Mouse (Mus musculus) mouse embryonic stem cell (cell line): ENCODE results near the gene Gns.

Source experiments
- in situ Hi-C, 2 experiments: fragments of 300-500 bp; cut with MboI; formaldehyde crosslinking; loops; 1 replicate in 1 of 2; 3 replicates in 1 of 2; pipeline ENCODE4 v1.14.3; 2019 to 2020; ENCODE audit warnings: low sequenced_read_pairs in 2 of 2, low pct_unique_long_range_greater_than_20kb in 1 of 2, mixed read lengths in 1 of 2; ENCODE audit not compliant: unreplicated experiment in 1 of 2

Gene Gns

DNA sequence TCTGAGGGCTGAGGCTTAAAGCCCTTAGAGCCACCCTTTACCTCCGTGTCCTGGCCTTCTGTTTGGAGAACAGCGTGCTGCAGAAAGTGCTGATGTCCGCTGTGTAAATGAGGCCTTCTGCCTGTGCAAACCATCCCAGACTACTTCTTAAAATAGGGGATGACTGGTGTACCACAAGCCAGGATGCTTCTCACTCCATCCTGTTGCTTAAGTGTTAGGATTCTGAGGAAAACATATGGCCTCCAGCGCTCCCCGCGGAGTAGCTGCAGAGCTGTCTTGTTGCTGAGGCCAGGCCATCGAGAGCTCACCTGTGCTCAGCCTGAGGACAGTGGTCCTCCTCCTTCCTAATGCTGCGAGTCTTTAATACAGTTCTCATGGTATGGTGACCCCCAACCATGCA is 27.0 kb downstream of the Gns start:
- in situ Hi-C loops: no loop called here

DNA sequence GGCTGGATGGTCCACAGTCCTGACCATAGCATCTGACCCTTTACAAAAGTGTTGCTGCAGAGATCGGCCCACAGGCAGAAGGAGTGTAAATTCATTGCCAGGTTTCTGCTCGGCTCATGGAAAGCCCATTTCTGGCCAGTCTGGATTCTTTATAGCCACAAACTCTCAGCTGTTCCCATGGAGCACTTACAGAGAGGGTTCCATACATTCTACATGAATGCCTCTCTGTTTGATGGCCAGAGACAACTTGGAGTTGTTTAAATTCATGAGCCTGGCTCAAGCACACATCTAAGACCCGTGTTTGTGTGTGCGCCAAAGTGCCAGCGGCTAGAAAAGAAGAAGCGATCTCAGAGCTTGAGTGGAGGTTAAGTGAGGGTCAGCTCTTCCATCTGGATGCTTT is 29.4 kb downstream of the Gns start:
- in situ Hi-C loops: no loop called here

DNA sequence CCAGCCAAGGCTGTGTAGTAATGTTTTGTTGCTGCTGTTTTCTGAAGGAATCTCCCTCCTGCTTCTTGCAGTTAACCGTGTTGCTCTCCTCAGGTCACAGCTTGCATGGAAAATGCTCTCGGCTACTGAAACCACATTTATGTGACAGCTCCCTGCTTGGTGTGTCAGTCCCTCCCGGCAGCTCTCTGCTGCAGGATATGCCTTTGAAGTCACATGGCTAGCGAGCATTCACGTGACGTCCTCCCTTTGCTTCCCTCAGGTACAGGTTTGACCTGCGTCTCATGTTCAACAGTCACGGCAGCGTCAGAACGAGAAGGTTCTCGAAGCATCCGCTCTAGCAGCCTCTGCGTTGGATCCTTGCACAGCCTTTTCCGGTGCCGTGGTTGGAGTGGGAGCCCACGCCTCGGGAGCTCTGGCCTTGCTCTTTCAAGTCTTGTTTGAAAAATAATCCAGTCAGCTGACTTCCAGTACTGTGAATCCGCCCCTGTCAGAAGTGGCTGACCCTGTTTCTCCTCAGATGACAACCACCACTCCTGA is 30.0 kb downstream of the Gns start:
- in situ Hi-C loops: no loop called here

DNA sequence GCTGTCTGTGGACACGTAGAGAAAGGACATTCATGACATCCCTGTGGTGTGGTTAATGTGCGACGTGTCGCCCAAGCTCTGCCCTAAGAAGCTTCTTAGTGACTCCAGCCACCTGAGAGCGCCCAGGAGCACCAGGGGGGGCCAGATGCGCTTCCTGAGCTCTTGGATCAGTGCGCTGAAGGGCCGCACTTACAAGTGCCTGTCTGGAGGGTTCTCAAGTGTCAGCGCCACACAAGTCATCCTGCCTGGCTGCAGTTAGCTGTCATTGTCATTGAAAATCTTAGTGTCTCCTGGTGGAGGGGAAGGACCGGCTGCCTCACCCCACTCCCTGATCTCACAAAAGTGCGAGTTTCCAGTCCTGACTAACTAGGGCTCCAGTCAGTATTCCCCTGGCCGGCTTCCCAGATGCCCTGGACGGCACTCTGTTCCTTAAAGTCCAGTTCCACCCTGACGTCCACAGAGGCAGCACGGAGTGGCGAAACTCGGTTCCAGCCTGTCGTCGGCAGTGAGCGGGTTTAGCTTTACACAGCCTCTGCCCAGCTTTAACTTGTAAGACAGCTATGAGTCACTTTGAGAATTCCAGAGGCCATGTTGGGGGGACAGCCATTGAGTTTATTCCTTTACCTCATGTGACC is 30.8 kb downstream of the Gns start:
- in situ Hi-C loops: no loop called here

DNA sequence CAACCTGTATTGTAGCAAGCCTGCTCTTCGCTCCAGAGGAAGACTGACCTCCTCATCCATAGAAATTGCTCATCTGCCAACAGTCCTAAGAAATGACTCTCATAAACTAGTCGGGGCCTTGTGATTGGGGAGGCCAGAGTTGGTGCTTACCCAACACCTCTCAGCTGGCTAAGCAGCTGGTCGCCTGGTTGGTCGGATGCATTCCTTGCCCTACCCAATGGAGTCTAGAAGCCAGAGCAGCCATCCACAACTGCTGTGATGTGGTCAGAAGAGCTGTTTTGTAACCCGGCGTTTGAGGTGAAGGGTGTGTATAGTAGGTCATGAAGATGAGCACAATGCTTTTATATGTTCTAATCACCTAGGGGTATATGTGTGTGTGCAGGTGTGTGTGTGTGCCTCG is 33.7 kb downstream of the Gns start:
- in situ Hi-C loops: no loop called here

DNA sequence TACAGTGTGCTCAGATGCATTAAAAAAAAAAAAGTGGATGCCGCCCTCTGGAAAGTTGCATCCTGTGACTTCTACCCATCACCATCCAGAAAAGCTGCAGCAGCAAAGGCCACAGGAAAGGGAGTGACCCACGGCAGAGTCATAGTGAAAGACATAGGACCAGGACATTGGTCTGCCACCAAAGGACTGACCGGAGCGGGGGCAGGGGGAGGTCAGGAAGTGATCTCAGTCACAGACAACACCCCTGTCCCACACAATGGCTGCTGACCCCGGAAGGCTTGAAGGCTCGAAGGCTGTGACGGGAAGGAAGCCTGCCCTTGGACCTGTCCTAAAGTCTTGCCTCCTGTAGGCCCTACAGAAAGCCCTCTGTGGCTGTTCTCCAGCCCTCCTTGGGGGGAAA is 36.1 kb downstream of the Gns start:
- in situ Hi-C loops: loop anchor here (25.0 kb wide), 1 partner anchor 111 kb away; no protein-coding TSS in a partner anchor

DNA sequence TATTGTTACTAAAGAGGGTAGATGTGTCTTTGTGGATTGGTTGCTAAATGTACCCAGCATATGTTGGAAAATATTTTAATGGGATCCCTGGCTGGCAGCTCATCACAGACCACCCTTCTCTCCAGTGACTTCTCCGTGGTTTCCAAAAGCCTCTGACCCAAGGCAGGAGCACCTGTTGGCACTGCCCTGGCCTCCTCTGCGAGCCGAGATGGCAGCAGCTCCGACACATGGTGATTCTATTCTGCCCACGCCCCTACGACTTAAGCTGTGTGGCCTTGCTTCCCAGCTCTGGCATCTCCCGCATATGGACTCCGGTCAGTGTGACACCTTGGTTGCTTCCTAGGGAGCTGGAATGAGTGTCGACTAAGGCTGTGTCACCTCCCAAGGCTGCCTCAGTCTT is 38.2 kb downstream of the Gns start:
- in situ Hi-C loops: loop anchor here (25.0 kb wide), 1 partner anchor 109 kb away; no protein-coding TSS in a partner anchor

DNA sequence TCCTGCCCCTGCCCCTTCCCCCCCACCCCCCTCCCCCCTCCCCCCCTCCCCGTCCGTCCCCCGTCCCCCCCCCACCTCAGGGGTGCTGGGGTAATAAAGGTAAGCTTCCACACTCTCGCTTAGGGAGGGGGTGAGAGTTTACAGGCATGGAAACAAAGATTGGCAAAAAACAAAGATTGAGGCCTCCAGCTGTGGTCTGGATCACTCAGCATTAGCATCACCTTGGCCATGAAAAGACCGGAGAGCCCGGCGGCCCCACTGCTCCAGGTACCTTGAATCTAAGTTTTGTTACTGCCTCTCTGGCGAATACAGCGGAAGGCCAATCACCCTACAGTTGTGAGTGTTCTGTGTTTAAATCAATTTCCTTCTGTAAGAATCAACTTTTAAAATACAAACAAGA is 39.1 kb downstream of the Gns start:
- in situ Hi-C loops: loop anchor here (25.0 kb wide), 1 partner anchor 108 kb away; no protein-coding TSS in a partner anchor

DNA sequence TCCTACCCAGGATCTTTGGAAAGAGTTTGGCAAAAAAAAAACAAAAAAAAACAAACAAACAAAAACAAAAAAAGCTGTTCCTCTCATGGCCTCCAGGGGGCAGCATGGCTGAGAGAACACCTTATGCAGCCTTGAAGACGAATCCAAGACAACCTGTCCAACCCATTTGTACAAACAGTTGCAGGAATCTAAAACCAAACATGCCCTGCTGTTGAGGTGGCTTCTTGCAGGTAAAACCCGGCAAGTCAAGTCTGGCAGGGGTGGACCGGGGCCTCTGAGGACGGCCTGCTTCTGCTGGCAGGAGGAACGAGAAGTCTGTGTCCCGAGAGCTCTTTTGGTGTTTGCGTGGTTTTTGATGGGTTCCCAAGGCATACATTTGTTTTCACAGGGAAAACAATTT is 44.8 kb downstream of the Gns start:
- in situ Hi-C loops: loop anchor here (25.0 kb wide), 1 partner anchor 103 kb away; no protein-coding TSS in a partner anchor

DNA sequence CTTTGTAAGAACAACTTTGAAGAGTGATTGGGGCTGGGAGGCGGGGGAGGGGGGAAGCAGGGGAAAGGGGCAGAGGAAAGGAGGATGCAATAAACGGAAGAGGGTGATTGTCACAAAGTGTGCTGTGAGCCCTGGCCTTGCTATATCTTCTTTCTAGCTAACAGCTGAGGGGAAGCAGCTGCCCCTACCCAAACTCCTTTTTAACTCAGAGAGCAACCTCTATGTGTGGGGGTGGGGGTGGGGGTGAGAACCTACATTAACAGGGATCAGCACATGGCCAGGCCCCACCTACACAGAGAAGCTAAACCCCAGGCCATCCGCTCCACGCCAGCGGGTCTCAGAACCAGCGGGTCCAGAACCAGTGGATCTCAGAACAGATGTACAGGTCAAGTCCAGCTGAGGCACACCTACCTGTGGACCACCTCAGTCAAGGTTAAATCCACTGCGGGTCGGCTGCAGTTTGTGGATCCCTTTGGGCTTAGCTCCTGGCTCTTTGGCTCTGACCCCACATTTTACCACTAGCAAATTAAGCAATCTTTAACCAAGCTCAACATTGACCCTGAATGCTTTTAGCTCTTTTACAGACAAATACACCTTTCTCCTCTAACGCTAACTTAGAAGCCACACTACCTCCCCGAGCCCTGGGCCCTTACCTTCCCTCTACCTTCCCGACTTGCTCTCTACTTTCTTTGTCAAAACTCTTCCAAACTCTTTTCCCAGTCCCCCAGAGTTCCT is 47.0 kb downstream of the Gns start:
- in situ Hi-C loops: loop anchor here (25.0 kb wide), 1 partner anchor 100 kb away; no protein-coding TSS in a partner anchor

DNA sequence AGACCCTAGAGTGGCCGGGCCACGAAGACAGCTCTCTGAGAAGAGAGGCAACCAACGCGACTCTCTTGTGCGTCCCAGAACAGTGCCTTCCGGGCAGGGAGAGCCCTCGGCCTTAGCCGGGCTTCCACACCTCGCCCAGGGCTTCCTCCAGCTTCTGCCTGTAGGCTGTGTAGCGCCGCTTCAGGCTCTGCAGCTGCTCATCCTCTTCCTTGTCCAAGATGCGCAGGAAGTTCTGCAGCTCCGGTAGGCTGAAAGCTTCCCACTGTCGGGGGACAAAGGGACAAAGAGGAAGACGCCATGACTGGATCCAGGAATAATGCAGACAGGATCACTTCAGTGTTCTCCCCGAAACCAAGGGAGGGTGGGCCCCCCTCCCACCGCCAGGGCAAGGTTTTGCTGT is 47.9 kb downstream of the Gns start:
- in situ Hi-C loops: loop anchor here (25.0 kb wide), 1 partner anchor 99 kb away; no protein-coding TSS in a partner anchor

DNA sequence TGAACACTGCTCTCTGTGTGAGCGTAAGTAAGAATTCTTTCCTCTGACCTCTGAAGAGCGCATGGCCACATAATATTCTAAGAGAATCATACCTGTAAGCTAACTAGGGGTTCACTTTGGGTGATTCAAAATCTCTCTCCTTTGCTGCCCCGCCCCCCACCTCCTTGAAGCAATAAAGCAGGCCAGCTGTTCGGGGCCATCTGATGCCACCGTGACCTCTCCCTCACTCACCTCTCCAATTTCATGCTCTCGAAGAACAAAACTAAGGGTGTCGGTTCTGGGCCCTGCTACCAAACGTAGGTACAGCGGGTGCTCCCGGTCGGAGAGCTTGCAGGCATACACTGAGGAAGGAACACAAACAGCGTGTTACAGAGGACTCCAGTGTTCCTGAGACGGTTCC is 49.2 kb downstream of the Gns start:
- in situ Hi-C loops: loop anchor here (25.0 kb wide), 1 partner anchor 98 kb away; no protein-coding TSS in a partner anchor

DNA sequence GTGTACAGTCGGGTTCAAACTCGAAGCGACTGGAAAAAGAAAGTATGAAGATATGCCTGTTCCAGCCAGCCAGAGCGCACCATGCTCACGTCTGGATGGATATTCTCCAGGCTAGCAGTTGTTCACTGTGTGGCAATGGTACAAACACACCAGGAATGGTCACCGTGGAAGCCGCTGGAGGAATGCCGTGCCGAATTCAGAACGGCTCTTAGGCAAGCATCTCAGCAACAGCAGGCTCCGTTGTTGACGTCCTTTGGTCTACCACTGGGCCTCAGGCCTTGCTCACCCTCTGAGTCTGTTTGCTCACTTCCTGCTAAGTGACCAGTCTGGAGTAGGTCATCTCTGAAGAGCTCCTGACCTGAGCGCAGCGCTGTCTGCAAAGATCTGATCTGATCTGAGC is 53.9 kb downstream of the Gns start:
- in situ Hi-C loops: loop anchor here (25.0 kb wide), 1 partner anchor 93 kb away; no protein-coding TSS in a partner anchor

DNA sequence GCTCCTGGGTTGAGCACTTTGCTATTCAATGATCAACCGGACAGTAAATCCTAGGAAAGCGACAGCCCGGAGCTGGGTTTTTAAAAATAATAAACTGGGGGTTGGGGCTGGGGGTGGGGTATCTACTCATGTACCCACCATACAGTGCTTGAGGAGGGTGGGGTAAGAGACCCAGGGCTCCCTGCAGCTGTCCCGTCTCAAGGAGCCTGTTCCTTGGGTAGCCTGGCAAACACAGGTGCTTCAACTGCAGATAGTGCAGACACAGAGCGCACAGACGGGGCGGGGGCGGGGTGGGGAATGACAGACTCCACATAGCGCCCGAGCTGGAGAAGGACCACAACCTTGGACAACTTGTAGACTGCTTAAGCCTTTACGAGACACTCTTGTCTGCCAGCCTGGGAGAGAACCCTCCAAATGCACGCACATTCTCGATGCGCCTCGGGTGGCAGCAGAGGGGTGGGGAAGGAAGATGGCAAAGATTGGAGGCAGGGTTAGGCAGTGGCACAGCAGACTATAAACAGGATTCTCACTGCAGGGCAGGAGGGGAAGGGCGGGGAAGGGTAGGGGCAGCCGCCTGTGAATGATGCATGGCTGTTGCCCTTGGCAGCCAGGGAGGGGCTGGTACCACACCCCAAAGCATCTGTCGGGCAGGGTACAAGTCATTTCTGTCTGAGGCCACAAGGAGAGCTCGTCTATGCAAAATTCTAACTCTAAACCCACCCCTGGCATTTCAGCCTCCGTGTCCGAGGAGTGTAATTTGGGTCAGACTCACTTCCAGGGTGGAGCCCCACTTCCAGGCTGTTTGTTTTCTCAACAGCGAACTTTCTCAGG is 55.0 kb downstream of the Gns start:
- in situ Hi-C loops: loop anchor here (25.0 kb wide), 1 partner anchor 92 kb away; no protein-coding TSS in a partner anchor

DNA sequence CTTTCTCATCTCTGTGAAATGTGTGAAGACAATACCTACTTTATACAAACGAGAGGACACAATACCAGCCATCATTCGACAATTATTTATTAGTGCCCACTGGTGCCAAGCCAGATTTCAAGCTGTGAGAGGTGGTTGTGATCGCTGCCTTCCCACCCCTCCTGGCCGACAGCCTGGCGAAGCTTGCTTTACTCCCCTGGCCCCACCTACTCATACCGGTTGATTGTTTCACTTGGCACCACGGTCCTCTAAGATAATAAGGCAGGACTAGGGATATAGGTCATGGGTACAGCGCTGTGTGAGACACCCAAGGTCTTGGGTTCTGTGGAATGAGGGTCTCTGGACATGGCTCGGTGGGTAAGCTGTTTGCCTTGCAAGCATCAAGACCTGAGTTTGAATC is 56.1 kb downstream of the Gns start:
- in situ Hi-C loops: loop anchor here (25.0 kb wide), 1 partner anchor 91 kb away; no protein-coding TSS in a partner anchor

DNA sequence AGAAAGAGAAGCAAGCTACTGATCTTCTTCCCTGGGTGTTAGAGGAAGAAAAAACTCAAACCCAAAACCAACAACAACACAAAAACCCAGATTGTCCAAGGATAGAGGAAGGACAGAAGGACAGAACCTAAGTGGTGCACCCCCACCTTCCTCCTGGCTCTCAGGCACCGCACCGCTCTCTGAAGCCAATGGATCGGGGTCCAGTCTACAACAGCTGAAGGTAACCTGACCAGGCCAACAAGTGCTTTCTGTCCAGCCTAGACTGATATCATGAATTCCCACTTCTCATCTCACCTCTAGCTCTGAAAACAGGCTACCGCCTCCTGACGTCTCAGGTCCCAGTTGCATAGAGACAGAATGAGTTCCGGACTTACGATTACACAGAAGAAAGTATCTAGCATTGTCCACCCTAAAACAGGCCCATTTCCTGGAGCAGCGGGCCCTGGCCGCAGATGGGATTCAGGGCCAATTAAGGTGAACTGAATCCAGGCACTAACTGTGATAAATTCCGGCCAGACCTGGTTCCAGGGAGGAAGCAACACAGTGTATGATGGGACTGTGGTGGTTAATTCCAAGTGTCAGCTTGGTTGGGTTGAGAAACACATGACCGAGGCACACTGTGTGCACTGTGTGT is 56.9 kb downstream of the Gns start:
- in situ Hi-C loops: loop anchor here (25.0 kb wide), 1 partner anchor 91 kb away; no protein-coding TSS in a partner anchor

DNA sequence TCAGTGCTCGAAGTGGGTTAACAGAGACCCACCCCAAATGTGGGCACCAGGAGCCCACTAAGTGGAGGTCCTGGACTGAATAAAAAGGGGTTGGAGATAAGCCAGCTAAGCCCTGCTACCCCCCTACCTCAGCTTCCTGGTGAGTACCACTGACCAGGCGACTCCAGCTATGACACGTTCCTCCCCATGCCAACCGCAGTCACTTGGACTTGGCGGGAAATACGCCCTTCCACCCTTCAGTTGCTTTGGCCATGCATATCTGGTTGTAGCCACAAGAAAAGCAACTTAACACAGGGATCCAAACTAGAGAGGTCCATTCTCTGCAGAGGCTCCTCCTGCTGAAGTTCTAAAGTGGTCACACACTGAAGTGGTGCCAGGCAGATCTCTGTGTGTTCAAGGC is 57.4 kb downstream of the Gns start:
- in situ Hi-C loops: loop anchor here (25.0 kb wide), 1 partner anchor 90 kb away; no protein-coding TSS in a partner anchor
